In the genomic region with DNA sequence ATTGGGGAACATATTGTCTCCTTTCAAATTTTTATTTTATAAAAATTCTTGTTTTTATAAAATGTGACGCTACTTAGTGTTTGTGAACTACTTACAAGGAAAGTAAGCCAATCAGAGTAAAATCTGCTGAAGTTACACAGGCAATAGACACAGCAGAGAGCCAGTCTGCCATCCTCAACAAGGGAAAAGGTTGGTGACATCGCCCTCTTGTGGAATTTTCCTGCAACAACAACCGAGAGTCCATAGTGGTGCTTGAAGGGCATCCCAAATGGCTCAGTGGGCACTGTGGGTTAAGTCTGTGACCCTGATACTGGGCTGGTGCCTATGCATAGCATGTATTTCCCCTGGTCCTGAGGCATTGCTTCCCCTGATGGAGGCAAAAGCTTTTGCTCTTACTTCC, we compare ENCODE assay signal across 8 mouse cellular contexts. TPM values are rescaled to one million over a fixed set of nuclear protein-coding genes. Genes with fewer than 3 reads are reported as not detected.
DNase-seq lines count a peak whose midpoint lies in the region; ATAC-seq and TF ChIP-seq lines count a peak whose summit lies in the region.

No protein-coding gene starts in this region.

- peak; percentile 44 for ATAC-seq in Patski

- peak; percentile 83 for TF ChIP-seq CTCF in Patski (IDR thresholded peaks at IDR 0.05)

- POLR2A ChIA-PET in Patski (lab: Charles Lee) = no interaction called here

- CTCF ChIA-PET in Patski (lab: Charles Lee) = interaction anchor here (0.8 to 3.5 kb wide), 6 partner anchors 8 to 59 kb away, joined by 3 to 13 read pairs (median 7); a partner anchor contains a TSS

- DNase-seq in B cell, adult 2 months = peak; percentile 82 to 85
- DNase-seq in Patski (ENCODE audit: low read depth, low spot score) = peak; percentile 33
- DNase-seq in cerebellum, postnatal 25 days = peak; percentile 84 to 88
- DNase-seq in gastrocnemius, adult 8-10 months (ENCODE audit: low spot score in 2 of 2) = peak; percentile 73 to 77
- DNase-seq in kidney, postnatal 25 days = peak; percentile 84 to 92
- peak; percentile 76 to 85 for DNase-seq in lung, adult 18-20 months
- peak; percentile 85 for DNase-seq in right cerebral cortex, adult 18-20 months
- peak; percentile 57 for DNase-seq in urinary bladder, adult 2 months (ENCODE audit: low spot score)

- no peaks in the 10 kb centered on the region for H3K27me3 ChIP-seq in Patski

- in situ Hi-C loops in Patski (cut with MboI; ENCODE audit: low pct_unique_long_range_greater_than_20kb) = no loop called here

RNA-seq across cellular contexts. Expression of a gene that starts 3.3 kb away (rescaled TPM):
- polyA plus RNA-seq in Patski (2021) = 21.3 TPM
- 1 to 10 TPM; 4.2 to 6.2 (median 5.3) TPM for total RNA-seq in gastrocnemius, adult 8-10 months (2022)
- 19.2 and 21.9 TPM in 2 replicates for polyA plus RNA-seq in urinary bladder, adult 2 months (2012; rRNA removed)

RNA-seq across cellular contexts. Expression of a gene that starts 9.5 kb away (rescaled TPM):
- 0.26 TPM for polyA plus RNA-seq in Patski (2021)
- total RNA-seq in gastrocnemius, adult 8-10 months (2022) = not detected
- not detected in 2 replicates for polyA plus RNA-seq in urinary bladder, adult 2 months (2012; rRNA removed)

RNA-seq across cellular contexts. Expression of a gene that starts 28.5 kb away (rescaled TPM):
- 112 TPM for polyA plus RNA-seq in Patski (2021)
- 10 to 100 TPM in 1 of 4 experiments, 1 to 10 TPM in 3; 5.8 to 15.8 (median 7.6) TPM for total RNA-seq in gastrocnemius, adult 8-10 months (2022)
- polyA plus RNA-seq in urinary bladder, adult 2 months (2012; rRNA removed) = 42.6 and 46.8 TPM in 2 replicates

RNA-seq across cellular contexts. Expression of a gene that starts 33.9 kb away (rescaled TPM):
- polyA plus RNA-seq in Patski (2021) = 52.0 TPM
- 1 to 10 TPM; 2.1 to 3.8 (median 2.2) TPM for total RNA-seq in gastrocnemius, adult 8-10 months (2022)
- 25.6 and 28.8 TPM in 2 replicates for polyA plus RNA-seq in urinary bladder, adult 2 months (2012; rRNA removed)

RNA-seq across cellular contexts. Expression of a gene that starts 40.8 kb away (rescaled TPM):
- 0.01 TPM for polyA plus RNA-seq in Patski (2021)
- total RNA-seq in gastrocnemius, adult 8-10 months (2022) = 10 to 100 TPM in 3 of 4 experiments, 1 to 10 TPM in 1; 9.8 to 12.3 (median 11.4) TPM
- polyA plus RNA-seq in urinary bladder, adult 2 months (2012; rRNA removed) = 1.4 and 1.5 TPM in 2 replicates

Comparison
In these comparisons a context has a peak if more than half of its experiments do, and no peak if none do; other contexts are left out.
1. Peak in every context shown above with its lines: DNase-seq and ATAC-seq.
2. DNase-seq: peak in every context shown above with its lines; median percentile 88 in kidney, postnatal 25 days; 86 in cerebellum, postnatal 25 days; 85 in right cerebral cortex, adult 18-20 months; 84 in B cell, adult 2 months; 80 in lung, adult 18-20 months; 75 in gastrocnemius, adult 8-10 months; 57 in urinary bladder, adult 2 months; 33 in Patski.